13 mouse cellular contexts compared by ENCODE assay signal in genomic region chr14:21359207-21359895, GRCm38 (mm10).
DNase-seq lines count a peak whose midpoint lies in the region; ATAC-seq and TF ChIP-seq lines count a peak whose summit lies in the region.
"Had no signal": no experiment of that assay in that cellular context is flagged by ENCODE, and none has a peak within 500 bp of the region (broad histone marks: within the 10 kb centered on the region; RNA-seq: fewer than 3 reads in every experiment).

No protein-coding gene starts in this region.

- 34% methylated on average over 10 of the region's 10 CpGs for WGBS in forebrain, embryonic 14.5 days
- 39% methylated on average over 10 of the region's 10 CpGs for WGBS in midbrain, embryonic 16.5 days

- H3K4me1 ChIP-seq in forebrain, embryonic 14.5 days (ENCODE audit: control insufficient read depth, insufficient read depth, low read length), result peaks cover 11% of the 10 kb centered on the region
- peaks cover 6% of the 10 kb centered on the region; the same call in 1 of the 2 replicates for H3K4me1 ChIP-seq in midbrain, embryonic 16.5 days (ENCODE audit: control insufficient read depth, insufficient read depth, low read length)

- intact Hi-C loops in left cerebral cortex, adult 2 months (cut with DNase I), result no loop called here

- H3K4me2 ChIP-seq in forebrain, embryonic 14.5 days (ENCODE audit: low read length), result no peak overlapping the region
- H3K4me2 ChIP-seq in midbrain, embryonic 16.5 days (ENCODE audit: low read length), result no peak overlapping the region

- H3K9me3 ChIP-seq in forebrain, embryonic 14.5 days (replicated peaks; ENCODE audit: control insufficient read depth, low read length), result no peaks in the 10 kb centered on the region
- no peaks in the 10 kb centered on the region for H3K9me3 ChIP-seq in midbrain, embryonic 16.5 days (replicated peaks; ENCODE audit: control insufficient read depth, low read length, poor library complexity, severe bottlenecking)

- peak overlapping the region; percentile 25; the same call in 1 of the 2 replicates for H3K9ac ChIP-seq in forebrain, embryonic 14.5 days (ENCODE audit: low read length)
- no peak overlapping the region for H3K9ac ChIP-seq in midbrain, embryonic 16.5 days (ENCODE audit: low read depth, low read length)
- H3K9ac ChIP-seq: liver, embryonic 14.5 days had no signal

- peak; percentile 81 for ATAC-seq in forebrain, embryonic 14.5 days
- no peak for ATAC-seq in midbrain, embryonic 16.5 days

- no peak overlapping the region for H3K4me3 ChIP-seq in left cerebral cortex, adult 2 months
- H3K4me3 ChIP-seq in forebrain, embryonic 14.5 days (ENCODE audit: low read depth, low read length), result no peak overlapping the region
- H3K4me3 ChIP-seq in midbrain, embryonic 16.5 days (ENCODE audit: low read depth, low read length), result no peak overlapping the region
- H3K4me3 ChIP-seq: erythroblast, embryonic 14.5 days had no signal

- H3K36me3 ChIP-seq in forebrain, embryonic 14.5 days (ENCODE audit: control insufficient read depth, insufficient read depth, low read length), result no peaks in the 10 kb centered on the region
- H3K36me3 ChIP-seq in midbrain, embryonic 16.5 days (ENCODE audit: control insufficient read depth, insufficient read depth, low read length), result no peaks in the 10 kb centered on the region

- H3K27ac ChIP-seq in left cerebral cortex, adult 2 months, result peak overlapping the region; percentile 17; the same call in 1 of the 2 replicates
- H3K27ac ChIP-seq in forebrain, embryonic 14.5 days (ENCODE audit: low read depth, low read length), result peak overlapping the region; percentile 78
- H3K27ac ChIP-seq in midbrain, embryonic 16.5 days (ENCODE audit: low read length), result 0 out of 2 replicates have a peak overlapping the region, but pooled peaks have one; percentile 34
- H3K27ac ChIP-seq: liver, embryonic 14.5 days had no signal

- no peaks in the 10 kb centered on the region for H3K27me3 ChIP-seq in forebrain, embryonic 14.5 days (replicated peaks; ENCODE audit: control insufficient read depth, insufficient read depth, low read length)
- no peaks in the 10 kb centered on the region for H3K27me3 ChIP-seq in midbrain, embryonic 16.5 days (ENCODE audit: control insufficient read depth, insufficient read depth, low read depth, low read length)

- no peak for TF ChIP-seq CTCF in left cerebral cortex, adult 2 months (IDR thresholded peaks at IDR 0.05)

- DNase-seq in cerebellum, adult 9-11 months, result peak; percentile 6
- DNase-seq in cerebellum, adult 11 months, result no peak
- DNase-seq in left cerebral cortex, adult 2 months (ENCODE audit: extremely low spot score in 1 of 2, low spot score in 2 of 2), result no peak
- no peak for DNase-seq in left cerebral cortex, adult 11 months (ENCODE audit: low spot score)
- DNase-seq in forebrain, embryonic 14.5 days (ENCODE audit: low spot score), result peak; percentile 73
- DNase-seq in right cerebral cortex, adult 18-20 months, result no peak
- DNase-seq in ovary, postnatal 10 days (ENCODE audit: low spot score), result no peak
- DNase-seq: gastrocnemius, postnatal 10 days; kidney, postnatal 14 days; thymus, adult 2 months had no signal

Comparison
In these comparisons a context has a peak if more than half of its experiments do, and no peak if none do; other contexts are left out.
1. DNase-seq: peak in cerebellum, adult 9-11 months (single experiment) and forebrain, embryonic 14.5 days (single experiment); none in cerebellum, adult 11 months (single experiment), left cerebral cortex, adult 2 months (0 of 2), left cerebral cortex, adult 11 months (single experiment), right cerebral cortex, adult 18-20 months (single experiment) and ovary, postnatal 10 days (single experiment).
2. H3K27ac ChIP-seq: peak in every context shown above with its lines; median percentile 78 in forebrain, embryonic 14.5 days; 34 in midbrain, embryonic 16.5 days; 17 in left cerebral cortex, adult 2 months.